Mouse (Mus musculus) common myeloid progenitor, adult 5-6 weeks (primary cell): ENCODE results near the gene Cad. TPM values are rescaled to one million over a fixed set of nuclear protein-coding genes. Genes with fewer than 3 reads are reported as not detected.
A peak's percentile ranks its signal among the peaks of the same experiment; 100 is the strongest.

Source experiments
- ATAC-seq: replicated peaks from 2 replicates; pipeline ENCODE4 v1.8.0; 2016; ENCODE audit warnings: low read depth, mild to moderate bottlenecking, moderate TSS enrichment, inconsistent platforms; ENCODE audit not compliant: poor library complexity, severe bottlenecking
- total RNA-seq: library from RNA; stranded (forward); fragments of 200-1000, 187-1606 nt; gene quantifications from 2 replicates; pipeline ENCODE4 v1.2.3, GENCODE M21; 2017

Gene Cad
- total RNA-seq, 1 experiment from 2014 or later = 59.6 TPM

GRCm38 (mm10) chr5:31095711-31096480 is 41.3 kb downstream of the Cad start:
- ATAC-seq = no peak

GRCm38 (mm10) chr5:31105814-31106335 is 51.3 kb downstream of the Cad start, which contains the start of gene Dnajc5g:
Gene Dnajc5g, plus strand, starts transcription at chr5:31106285.
- peak; percentile 73 for ATAC-seq

- ATAC-seq = no peak
Observed at GRCm38 (mm10) chr5:31108000-31108490, 53.5 kb downstream of the Cad start, which contains the start of gene Slc30a3. Gene Slc30a3, minus strand, starts transcription at chr5:31108237.

GRCm38 (mm10) chr5:31110781-31111180 is 56.2 kb downstream of the Cad start:
- 0 out of 2 replicates have a peak, but pooled peaks have one; percentile 50 for ATAC-seq

GRCm38 (mm10) chr5:31116354-31116753 is 61.8 kb downstream of the Cad start, which contains the start of gene Trim54:
Gene Trim54, plus strand, starts transcription at chr5:31116712.
- ATAC-seq = no peak

GRCm38 (mm10) chr5:31116912-31117311 is 62.3 kb downstream of the Cad start:
- no peak for ATAC-seq

GRCm38 (mm10) chr5:31121111-31121510 is 66.5 kb downstream of the Cad start:
- ATAC-seq = no peak

GRCm38 (mm10) chr5:31123481-31123880 is 68.9 kb downstream of the Cad start:
- no peak for ATAC-seq

- no peak for ATAC-seq
Observed at GRCm38 (mm10) chr5:31126050-31126449, 71.5 kb downstream of the Cad start.

Other genes starting within 250 kb of the Cad start
- not detected in 2 replicates for gene Mapre3, start 240.1 kb upstream of the Cad start, total RNA-seq
- gene Tmem214, start 186.8 kb upstream of the Cad start, total RNA-seq = 13.8 and 18.5 TPM in 2 replicates
- 16.1 and 30.6 TPM in 2 replicates for gene Agbl5, start 166.1 kb upstream of the Cad start, total RNA-seq
- 227 and 230 TPM in 2 replicates for gene Ost4, start 147.0 kb upstream of the Cad start, total RNA-seq
- 58.2 and 87.3 TPM in 2 replicates for gene Emilin1, start 141.4 kb upstream of the Cad start, total RNA-seq
- 85.4 and 99.2 TPM in 2 replicates for gene Khk, start 133.3 kb upstream of the Cad start, total RNA-seq
- not detected in 2 replicates for gene Cgref1, start 109.2 kb upstream of the Cad start, total RNA-seq
- 23.0 and 48.0 TPM in 2 replicates for gene Preb, start 94.4 kb upstream of the Cad start, total RNA-seq
- gene Tcf23, start 86.1 kb upstream of the Cad start, total RNA-seq = not detected in 2 replicates
- gene Atraid, start 6.5 kb upstream of the Cad start, total RNA-seq = 49.7 and 66.4 TPM in 2 replicates
- gene Slc5a6, start 5.9 kb upstream of the Cad start, total RNA-seq = 4.5 and 5.3 TPM in 2 replicates
- gene Dnajc5g, start 51.5 kb downstream of the Cad start, total RNA-seq = not detected in 2 replicates
- gene Slc30a3, start 53.5 kb downstream of the Cad start, total RNA-seq = not detected in 2 replicates
- gene Trim54, start 61.9 kb downstream of the Cad start, total RNA-seq = not detected in 2 replicates
- not detected in 2 replicates for gene Ucn, start 84.0 kb downstream of the Cad start, total RNA-seq
- 22.0 TPM in 2 replicates for gene Mpv17, start 99.5 kb downstream of the Cad start, total RNA-seq
- 2.5 TPM in 1 of 2 replicates, not detected in the other for gene Gm29609, start 125.1 kb downstream of the Cad start, total RNA-seq
- gene Gtf3c2, start 125.4 kb downstream of the Cad start, total RNA-seq = 55.5 and 83.8 TPM in 2 replicates
- 38.3 and 46.8 TPM in 2 replicates for gene Snx17, start 138.4 kb downstream of the Cad start, total RNA-seq
- gene Eif2b4, start 138.7 kb downstream of the Cad start, total RNA-seq = 32.4 and 39.6 TPM in 2 replicates
- gene Zfp513, start 147.5 kb downstream of the Cad start, total RNA-seq = 5.8 and 6.5 TPM in 2 replicates
- gene Ppm1g, start 165.9 kb downstream of the Cad start, total RNA-seq = 208 and 271 TPM in 2 replicates
- gene Nrbp1, start 186.1 kb downstream of the Cad start, total RNA-seq = 84.4 and 94.5 TPM in 2 replicates
- gene Gm9970, start 186.5 kb downstream of the Cad start, total RNA-seq = not detected in 2 replicates
- 0.78 and 4.4 TPM in 2 replicates for gene Krtcap3, start 196.9 kb downstream of the Cad start, total RNA-seq
- gene Ift172, start 236.3 kb downstream of the Cad start, total RNA-seq = 32.7 and 48.5 TPM in 2 replicates
- 1.5 TPM in 1 of 2 replicates, not detected in the other for gene Fndc4, start 241.3 kb downstream of the Cad start, total RNA-seq
- not detected in 2 replicates for gene Gckr, start 242.7 kb downstream of the Cad start, total RNA-seq